Mouse (Mus musculus): ENCODE results near the gene Myh6.
A peak's percentile ranks its signal among the peaks of the same experiment; 100 is the strongest.
"Not testable (repeated sequence)": the region's sequence is repeated elsewhere in the genome, so short reads cannot be mapped to it uniquely, and the experiment has no call there.

Myh6 gene

GRCm38 (mm10) chr14:54966320-54966977 is at the start of gene Myh6:
TSS of gene Myh6 (minus strand) at chr14:54966927.
- DNase-seq (ENCODE audit: low spot score): no peak

GRCm38 (mm10) chr14:55015767-55016111 is 49.0 kb upstream of the Myh6 start:
- DNase-seq (ENCODE audit: low spot score): no peak

- DNase-seq (ENCODE audit: low spot score): peak; percentile 100
Measured at GRCm38 (mm10) chr14:55014991-55015766, 48.5 kb upstream of the Myh6 start, which contains the start of gene Ngdn. TSS of gene Ngdn (plus strand) at chr14:55015454.

- peak; percentile 76 for DNase-seq (ENCODE audit: low spot score)
Measured at GRCm38 (mm10) chr14:55014591-55014990, 47.9 kb upstream of the Myh6 start.

- DNase-seq (ENCODE audit: low spot score): peak; percentile 49
Measured at GRCm38 (mm10) chr14:55011116-55011515, 44.4 kb upstream of the Myh6 start.

- DNase-seq (ENCODE audit: low spot score): no peak
Measured at GRCm38 (mm10) chr14:55008417-55008816, 41.7 kb upstream of the Myh6 start.

GRCm38 (mm10) chr14:55007120-55007908 is 40.6 kb upstream of the Myh6 start:
- DNase-seq (ENCODE audit: low spot score): no peak

- no peak for DNase-seq (ENCODE audit: low spot score)
Measured at GRCm38 (mm10) chr14:55006541-55006940, 39.8 kb upstream of the Myh6 start.

GRCm38 (mm10) chr14:55005967-55006366 is 39.2 kb upstream of the Myh6 start:
- DNase-seq (ENCODE audit: low spot score): no peak

GRCm38 (mm10) chr14:55005506-55005905 is 38.8 kb upstream of the Myh6 start:
- no peak for DNase-seq (ENCODE audit: low spot score)

GRCm38 (mm10) chr14:55003878-55004855 is 37.4 kb upstream of the Myh6 start:
- DNase-seq (ENCODE audit: low spot score): no peak

- DNase-seq (ENCODE audit: low spot score): no peak
Measured at GRCm38 (mm10) chr14:55002687-55003120, 36.0 kb upstream of the Myh6 start.

GRCm38 (mm10) chr14:55001938-55002686 is 35.4 kb upstream of the Myh6 start:
- no peak for DNase-seq (ENCODE audit: low spot score)

GRCm38 (mm10) chr14:55001446-55001845 is 34.7 kb upstream of the Myh6 start:
- DNase-seq (ENCODE audit: low spot score): no peak

- DNase-seq (ENCODE audit: low spot score): no peak
Measured at GRCm38 (mm10) chr14:55000814-55001213, 34.1 kb upstream of the Myh6 start.

GRCm38 (mm10) chr14:54999868-55000267 is 33.1 kb upstream of the Myh6 start:
- DNase-seq (ENCODE audit: low spot score): not testable (repeated sequence)

- no peak for DNase-seq (ENCODE audit: low spot score)
Measured at GRCm38 (mm10) chr14:54998680-54999079, 32.0 kb upstream of the Myh6 start.

GRCm38 (mm10) chr14:54997297-54997696 is 30.6 kb upstream of the Myh6 start:
- no peak for DNase-seq (ENCODE audit: low spot score)

GRCm38 (mm10) chr14:54996793-54997192 is 30.1 kb upstream of the Myh6 start:
- no peak for DNase-seq (ENCODE audit: low spot score)

- peak; percentile 53 for DNase-seq (ENCODE audit: low spot score)
Measured at GRCm38 (mm10) chr14:54995457-54996138, 28.9 kb upstream of the Myh6 start.

Measured in embryo, embryonic 10.5 days (tissue).